Comparison of ENCODE assay signal across 10 mouse cellular contexts in genomic region chr2:114013846-114014245, GRCm38 (mm10). TPM values are rescaled to one million over a fixed set of nuclear protein-coding genes. Genes with fewer than 3 reads are reported as not detected.
DNase-seq lines count a peak whose midpoint lies in the region; ATAC-seq and TF ChIP-seq lines count a peak whose summit lies in the region.
"Had no signal": no experiment of that assay in that cellular context is flagged by ENCODE, and none has a peak within 500 bp of the region (broad histone marks: within the 10 kb centered on the region; RNA-seq: fewer than 3 reads in every experiment).

No protein-coding gene starts in this region.

- no peaks in the 10 kb centered on the region for H3K9me3 ChIP-seq in lung, embryonic 14.5 days (ENCODE audit: low read depth, low read length)
- H3K9me3 ChIP-seq in forebrain, embryonic 12.5 days = no peaks in the 10 kb centered on the region
- H3K9me3 ChIP-seq in intestine, postnatal 0 days (ENCODE audit: control insufficient read depth) = no peaks in the 10 kb centered on the region
- H3K9me3 ChIP-seq in neural tube, embryonic 14.5 days (ENCODE audit: control insufficient read depth, low read length) = no peaks in the 10 kb centered on the region

- H3K4me2 ChIP-seq in lung, embryonic 14.5 days = peak overlapping the region; percentile 64
- H3K4me2 ChIP-seq in forebrain, embryonic 12.5 days = peak overlapping the region; percentile 91
- H3K4me2 ChIP-seq in intestine, postnatal 0 days (replicated peaks; ENCODE audit: low read depth) = peak overlapping the region; percentile 60
- H3K4me2 ChIP-seq in neural tube, embryonic 14.5 days (ENCODE audit: low read depth, low read length) = peak overlapping the region; percentile 83

- peaks cover 36% of the 10 kb centered on the region for H3K27me3 ChIP-seq in lung, embryonic 14.5 days (ENCODE audit: insufficient read depth, low read length)
- peaks cover 52% of the 10 kb centered on the region for H3K27me3 ChIP-seq in forebrain, embryonic 12.5 days
- peaks cover 34% of the 10 kb centered on the region for H3K27me3 ChIP-seq in intestine, postnatal 0 days (replicated peaks; ENCODE audit: control insufficient read depth, insufficient read depth, low read length)
- peaks cover 10% of the 10 kb centered on the region; the same call in 1 of the 2 replicates for H3K27me3 ChIP-seq in neural tube, embryonic 14.5 days (ENCODE audit: control insufficient read depth, insufficient read depth, low read length)

- H3K36me3 ChIP-seq in lung, embryonic 14.5 days (ENCODE audit: insufficient read depth) = no peaks in the 10 kb centered on the region
- H3K36me3 ChIP-seq in forebrain, embryonic 12.5 days (replicated peaks) = no peaks in the 10 kb centered on the region
- H3K36me3 ChIP-seq in intestine, postnatal 0 days (ENCODE audit: control insufficient read depth, insufficient read depth) = no peaks in the 10 kb centered on the region
- no peaks in the 10 kb centered on the region for H3K36me3 ChIP-seq in neural tube, embryonic 14.5 days (ENCODE audit: control insufficient read depth, insufficient read depth, low read length)

- no peak for TF ChIP-seq CTCF in lung, embryonic 14.5 days (IDR thresholded peaks at IDR 0.05; ENCODE audit: low read depth)
- TF ChIP-seq CTCF in intestine, postnatal 0 days (IDR thresholded peaks at IDR 0.05; ENCODE audit: low read depth) = no peak

- no peak for DNase-seq in lung, embryonic 14.5 days
- no peak for DNase-seq in lung, postnatal 14 days
- no peak for DNase-seq in gastrocnemius, adult 18-20 months (ENCODE audit: low spot score)
- DNase-seq in adrenal gland, postnatal 4 days (ENCODE audit: low spot score in 2 of 2) = no peak
- DNase-seq in kidney, adult 18-20 months = no peak

- H3K4me1 ChIP-seq in lung, embryonic 14.5 days (ENCODE audit: insufficient read depth) = no peaks in the 10 kb centered on the region
- H3K4me1 ChIP-seq in forebrain, embryonic 12.5 days = peaks cover 20% of the 10 kb centered on the region
- no peaks in the 10 kb centered on the region for H3K4me1 ChIP-seq in intestine, postnatal 0 days (replicated peaks; ENCODE audit: control insufficient read depth, insufficient read depth, low read length)
- H3K4me1 ChIP-seq in neural tube, embryonic 14.5 days (ENCODE audit: control insufficient read depth, insufficient read depth, low read length) = peaks cover 6% of the 10 kb centered on the region; the same call in 1 of the 2 replicates

- 3% methylated on average over 13 of the region's 13 CpGs for WGBS in lung, embryonic 14.5 days
- 2% methylated on average over 13 of the region's 13 CpGs for WGBS in forebrain, embryonic 12.5 days
- 2% methylated on average over 13 of the region's 13 CpGs for WGBS in intestine, postnatal 0 days
- under 1% methylated on average over 13 of the region's 13 CpGs for WGBS in neural tube, embryonic 14.5 days

- H3K9ac ChIP-seq in lung, embryonic 14.5 days = no peak overlapping the region
- peak overlapping the region; percentile 59 for H3K9ac ChIP-seq in forebrain, embryonic 12.5 days
- H3K9ac ChIP-seq in intestine, postnatal 0 days (ENCODE audit: low read depth, low read length) = no peak overlapping the region
- peak overlapping the region; percentile 68 for H3K9ac ChIP-seq in neural tube, embryonic 14.5 days (replicated peaks; ENCODE audit: low read depth, low read length)
- H3K9ac ChIP-seq: liver, embryonic 14.5 days had no signal

- H3K4me3 ChIP-seq in lung, embryonic 14.5 days (ENCODE audit: low read depth, low read length) = peak overlapping the region; percentile 36
- H3K4me3 ChIP-seq in forebrain, embryonic 12.5 days (replicated peaks) = peak overlapping the region; percentile 59
- peak overlapping the region; percentile 33 for H3K4me3 ChIP-seq in intestine, postnatal 0 days (ENCODE audit: low read depth, low read length)
- H3K4me3 ChIP-seq in neural tube, embryonic 14.5 days (ENCODE audit: low read depth, low read length) = peak overlapping the region; percentile 55

- no peak overlapping the region for H3K27ac ChIP-seq in lung, embryonic 14.5 days (ENCODE audit: low read depth)
- peak overlapping the region; percentile 63 for H3K27ac ChIP-seq in forebrain, embryonic 12.5 days
- H3K27ac ChIP-seq in intestine, postnatal 0 days (ENCODE audit: low read depth, low read length) = no peak overlapping the region
- peak overlapping the region; percentile 69; the same call in 1 of the 2 replicates for H3K27ac ChIP-seq in neural tube, embryonic 14.5 days (ENCODE audit: low read depth, low read length)
- H3K27ac ChIP-seq: liver, embryonic 14.5 days had no signal

- no peak for ATAC-seq in lung, embryonic 14.5 days (ENCODE audit: insufficient read depth)
- peak; percentile 18 for ATAC-seq in forebrain, embryonic 12.5 days (ENCODE audit: low FRiP score)
- no peak for ATAC-seq in intestine, postnatal 0 days
- ATAC-seq in neural tube, embryonic 14.5 days (ENCODE audit: low read depth) = peak; percentile 28; the same call in 1 of the 2 replicates

RNA-seq across cellular contexts. Expression of gene Gjd2, which starts 0.4 kb away (rescaled TPM):
- not detected in 2 replicates for polyA plus RNA-seq in lung, embryonic 14.5 days (2014; fragmentation: Nextera tagmentation; extraction: Ambion mirVana)
- 2.2 and 2.6 TPM in 2 replicates for polyA plus RNA-seq in forebrain, embryonic 12.5 days (2016; fragmentation: Nextera tagmentation; extraction: Ambion mirVana)
- polyA plus RNA-seq in intestine, postnatal 0 days (2015; fragmentation: Nextera tagmentation; extraction: Ambion mirVana) = 0.44 and 0.51 TPM in 2 replicates
- 5.7 and 7.2 TPM in 2 replicates for polyA plus RNA-seq in neural tube, embryonic 14.5 days (2014; fragmentation: Nextera tagmentation; extraction: Ambion mirVana)
- not detected for total RNA-seq in gastrocnemius, adult 18-20 months (2021)
- 10 to 100 TPM; 20.5 to 21.3 TPM for total RNA-seq in adrenal gland, postnatal 4 days (2021)
- polyA plus RNA-seq: liver, embryonic 14.5 days; small intestine, adult 2 months had no signal

RNA-seq across cellular contexts. Expression of gene Actc1, which starts 39.5 kb away (rescaled TPM):
- polyA plus RNA-seq in lung, embryonic 14.5 days (2014; fragmentation: Nextera tagmentation; extraction: Ambion mirVana) = 106 and 243 TPM in 2 replicates
- polyA plus RNA-seq in forebrain, embryonic 12.5 days (2016; fragmentation: Nextera tagmentation; extraction: Ambion mirVana) = 2.7 and 6.4 TPM in 2 replicates
- 7.9 and 10.2 TPM in 2 replicates for polyA plus RNA-seq in intestine, postnatal 0 days (2015; fragmentation: Nextera tagmentation; extraction: Ambion mirVana)
- polyA plus RNA-seq in neural tube, embryonic 14.5 days (2014; fragmentation: Nextera tagmentation; extraction: Ambion mirVana) = 5.4 and 10.0 TPM in 2 replicates
- 10 to 100 TPM; 41.9 to 84.4 TPM for total RNA-seq in gastrocnemius, adult 18-20 months (2021)
- 10 to 100 TPM in 1 of 2 experiments, 1 to 10 TPM in 1; 7.6 to 23.1 TPM for total RNA-seq in adrenal gland, postnatal 4 days (2021)

Comparison
In these comparisons a context has a peak if more than half of its experiments do, and no peak if none do; other contexts are left out.
1. ATAC-seq: peak in forebrain, embryonic 12.5 days (single experiment) and neural tube, embryonic 14.5 days (single experiment); none in lung, embryonic 14.5 days (single experiment) and intestine, postnatal 0 days (single experiment).
2. H3K27ac ChIP-seq: peak in forebrain, embryonic 12.5 days (single experiment) and neural tube, embryonic 14.5 days (single experiment); none in lung, embryonic 14.5 days (single experiment) and intestine, postnatal 0 days (single experiment).
3. H3K9ac ChIP-seq: peak in forebrain, embryonic 12.5 days (single experiment) and neural tube, embryonic 14.5 days (single experiment); none in lung, embryonic 14.5 days (single experiment) and intestine, postnatal 0 days (single experiment).
4. Peak in every context shown above with its lines, with median percentiles within 50 percentile points of each other: H3K4me2 ChIP-seq and H3K4me3 ChIP-seq.